Mouse (Mus musculus) megakaryocyte, embryonic 14.5 days (primary cell): ENCODE measurements around the gene Gm42878. TPM values are rescaled to one million over a fixed set of nuclear protein-coding genes. Genes with fewer than 3 reads are reported as not detected.

ENCODE experiments used
- H3K27me3 ChIP-seq: replicated peaks from 2 replicates; pipeline ENCODE3; 2012; ENCODE audit warnings: inconsistent platforms
- H3K36me3 ChIP-seq: replicated peaks from 2 replicates; pipeline ENCODE3; 2012; ENCODE audit warnings: low read length, inconsistent platforms, mixed read lengths
- H3K4me1 ChIP-seq: 2 replicates; pipeline ENCODE4 v1.6.1; 2012; ENCODE audit warnings: inconsistent platforms
- H3K4me3 ChIP-seq: replicated peaks from 2 replicates; pipeline ENCODE3; 2012; ENCODE audit warnings: moderate library complexity, mild to moderate bottlenecking, inconsistent platforms
- H3K9me3 ChIP-seq: 2 replicates; pipeline ENCODE4 v1.6.1; 2012; ENCODE audit warnings: inconsistent platforms
- FLI1 ChIP-seq: IDR thresholded peaks from 2 replicates; pipeline ENCODE4 v1.6.1; 2012; ENCODE audit warnings: low read length, inconsistent platforms, mixed read lengths
- GATA1 ChIP-seq: IDR thresholded peaks from 3 replicates; pipeline ENCODE4 v1.6.1; 2012; ENCODE audit warnings: mixed read lengths, low read length, inconsistent platforms, borderline replicate concordance
- polyA plus RNA-seq: library from polyadenylated mRNA; stranded (reverse); fragments of >175 nt; gene quantifications from 2 replicates; pipeline ENCODE4 v1.2.3, GENCODE M21; 2012; ENCODE audit warnings: low replicate concordance; ENCODE audit not compliant: insufficient read depth

The Gm42878 gene
- polyA plus RNA-seq, 1 experiment = not detected

GRCm38 (mm10) chr5:121585699-121586098 lies 40.4 kb upstream of the Gm42878 start:
- Histone ChIP-seq H3K36me3 (peaks cover 57% of the 10 kb centered on the region), H3K27me3 (no peaks in the 10 kb centered on the region), H3K9me3 (no peaks in the 10 kb centered on the region), H3K4me3 (peak overlapping the region; percentile 68), H3K4me1 (peaks cover 96% of the 10 kb centered on the region)
- no peak for TF ChIP-seq FLI1
- no peak for TF ChIP-seq GATA1

- H3K4me1 ChIP-seq = peaks cover 89% of the 10 kb centered on the region
- no peaks in the 10 kb centered on the region for H3K27me3 ChIP-seq
- no peaks in the 10 kb centered on the region for H3K9me3 ChIP-seq
- H3K36me3 ChIP-seq = peaks cover 57% of the 10 kb centered on the region
- no peak for TF ChIP-seq GATA1
- no peak for TF ChIP-seq FLI1
- H3K4me3 ChIP-seq = no peak overlapping the region
These were observed 39.7 kb upstream of the Gm42878 start for GRCm38 (mm10) chr5:121585005-121585404.

GRCm38 (mm10) chr5:121583765-121584501 lies 38.7 kb upstream of the Gm42878 start:
- Histone ChIP-seq H3K4me3 (peak overlapping the region; percentile 89), H3K36me3 (peaks cover 59% of the 10 kb centered on the region), H3K9me3 (no peaks in the 10 kb centered on the region), H3K4me1 (peaks cover 80% of the 10 kb centered on the region), H3K27me3 (no peaks in the 10 kb centered on the region)
- TF ChIP-seq GATA1 = no peak
- TF ChIP-seq FLI1 = 0 out of 2 replicates have a peak, but pooled peaks have one; percentile 39

- Histone ChIP-seq H3K36me3 (peaks cover 62% of the 10 kb centered on the region), H3K4me3 (no peak overlapping the region), H3K4me1 (peaks cover 64% of the 10 kb centered on the region), H3K9me3 (no peaks in the 10 kb centered on the region), H3K27me3 (no peaks in the 10 kb centered on the region)
- no peak for TF ChIP-seq GATA1
These were observed 36.7 kb upstream of the Gm42878 start for GRCm38 (mm10) chr5:121581945-121582344.

GRCm38 (mm10) chr5:121576927-121577488 lies 31.7 kb upstream of the Gm42878 start:
- Histone ChIP-seq H3K4me3 (no peak overlapping the region), H3K4me1 (peaks cover 24% of the 10 kb centered on the region), H3K27me3 (no peaks in the 10 kb centered on the region), H3K9me3 (no peaks in the 10 kb centered on the region), H3K36me3 (peaks cover 100% of the 10 kb centered on the region)
- TF ChIP-seq GATA1 (no peak), FLI1 (no peak)

GRCm38 (mm10) chr5:121575867-121576266 lies 30.6 kb upstream of the Gm42878 start:
- no peak for TF ChIP-seq FLI1
- TF ChIP-seq GATA1 = no peak
- Histone ChIP-seq H3K27me3 (no peaks in the 10 kb centered on the region), H3K9me3 (no peaks in the 10 kb centered on the region), H3K36me3 (peaks cover 100% of the 10 kb centered on the region), H3K4me1 (peaks cover 12% of the 10 kb centered on the region), H3K4me3 (no peak overlapping the region)

- H3K36me3 ChIP-seq = peaks cover 100% of the 10 kb centered on the region
- no peak for TF ChIP-seq FLI1
- TF ChIP-seq GATA1 = no peak
- H3K4me1 ChIP-seq = peaks cover 11% of the 10 kb centered on the region
- H3K9me3 ChIP-seq = no peaks in the 10 kb centered on the region
- no peak overlapping the region for H3K4me3 ChIP-seq
- no peaks in the 10 kb centered on the region for H3K27me3 ChIP-seq
These were observed 28.9 kb upstream of the Gm42878 start for GRCm38 (mm10) chr5:121574145-121574544.

GRCm38 (mm10) chr5:121570787-121571186 lies 25.5 kb upstream of the Gm42878 start:
- no peaks in the 10 kb centered on the region for H3K27me3 ChIP-seq
- TF ChIP-seq FLI1 = no peak
- no peak for TF ChIP-seq GATA1
- peaks cover 99% of the 10 kb centered on the region for H3K36me3 ChIP-seq
- H3K9me3 ChIP-seq = no peaks in the 10 kb centered on the region
- 0 out of 2 replicates have a peak, but pooled peaks cover 1% of the 10 kb centered on the region for H3K4me1 ChIP-seq
- H3K4me3 ChIP-seq = no peak overlapping the region

GRCm38 (mm10) chr5:121569881-121570420 lies 24.7 kb upstream of the Gm42878 start:
- TF ChIP-seq FLI1 (no peak), GATA1 (no peak)
- peaks cover 6% of the 10 kb centered on the region for H3K4me1 ChIP-seq
- H3K27me3 ChIP-seq = no peaks in the 10 kb centered on the region
- H3K4me3 ChIP-seq = no peak overlapping the region
- no peaks in the 10 kb centered on the region for H3K9me3 ChIP-seq
- H3K36me3 ChIP-seq = peaks cover 91% of the 10 kb centered on the region

GRCm38 (mm10) chr5:121566035-121566681 lies 20.9 kb upstream of the Gm42878 start:
- Histone ChIP-seq H3K4me1 (peaks cover 14% of the 10 kb centered on the region), H3K4me3 (no peak overlapping the region), H3K9me3 (no peaks in the 10 kb centered on the region), H3K27me3 (no peaks in the 10 kb centered on the region), H3K36me3 (peaks cover 53% of the 10 kb centered on the region)
- TF ChIP-seq FLI1 (no peak), GATA1 (no peak)
